Mouse (Mus musculus) forebrain, embryonic 12.5 days (tissue): ENCODE data around the gene Wdfy3. TPM values are rescaled to one million over a fixed set of nuclear protein-coding genes. Genes with fewer than 3 reads are reported as not detected.
"Not testable (repeated sequence)": the region's sequence is repeated elsewhere in the genome, so short reads cannot be mapped to it uniquely, and the experiment has no call there.

Source experiments
- ATAC-seq: fragments of 200-750 bp; cut with Nextera tagmentation; 2 replicates; pipeline ENCODE4 v1.8.0; 2017; ENCODE audit warnings: moderate TSS enrichment; ENCODE audit not compliant: low FRiP score
- H3K27ac ChIP-seq: fragments of 300-500 bp; sonication (generic); 2 replicates; pipeline ENCODE4 v1.5.1; 2016; ENCODE audit warnings: mild to moderate bottlenecking
- H3K27me3 ChIP-seq: fragments of 300-500 bp; sonication (generic); 2 replicates; pipeline ENCODE4 v1.6.1; 2016; ENCODE audit warnings: mild to moderate bottlenecking
- H3K36me3 ChIP-seq: fragments of 300-500 bp; sonication (generic); replicated peaks from 2 replicates; pipeline ENCODE4 v1.6.1; 2016; ENCODE audit warnings: mild to moderate bottlenecking
- H3K4me1 ChIP-seq: fragments of 300-500 bp; sonication (generic); 2 replicates; pipeline ENCODE4 v1.6.1; 2016
- H3K4me2 ChIP-seq: fragments of 300-500 bp; sonication (generic); 2 replicates; pipeline ENCODE4 v1.6.1; 2016; ENCODE audit warnings: mild to moderate bottlenecking, moderate library complexity
- H3K4me3 ChIP-seq: fragments of 300-500 bp; sonication (generic); replicated peaks from 2 replicates; pipeline ENCODE4 v1.5.1; 2016; ENCODE audit warnings: mild to moderate bottlenecking
- H3K9ac ChIP-seq: fragments of 300-500 bp; sonication (generic); 2 replicates; pipeline ENCODE4 v1.6.1; 2016; ENCODE audit warnings: mild to moderate bottlenecking
- H3K9me3 ChIP-seq: fragments of 300-500 bp; sonication (generic); 2 replicates; pipeline ENCODE4 v1.6.1; 2016
- WGBS: fragments of 180-500 bp; shearing (Covaris S2); methylation state at CpG from one replicate; pipeline ENCODE4 v1.1.7; 2016; 5-methylcytosine and 5-hydroxymethylcytosine counted together
- polyA plus RNA-seq: library from polyadenylated mRNA; unstranded; fragments of >200 nt; fragmentation: Nextera tagmentation; extraction: Ambion mirVana; gene quantifications from 2 replicates; pipeline ENCODE4 v1.2.1, GENCODE M21; 2016

The Wdfy3 gene
- polyA plus RNA-seq, 1 experiment from 2014 or later = 29.7 TPM

- Histone ChIP-seq H3K27me3 (no peaks in the 10 kb centered on the region), H3K4me1 (peaks cover 13% of the 10 kb centered on the region), H3K4me3 (no peak overlapping the region), H3K9ac (no peak overlapping the region), H3K27ac (no peak overlapping the region), H3K9me3 (no peaks in the 10 kb centered on the region), H3K36me3 (0 out of 2 replicates have a peak, but pooled peaks cover 3% of the 10 kb centered on the region), H3K4me2 (no peak overlapping the region)
- WGBS = 92% methylated on average over 7 of the region's 7 CpGs
- no peak for ATAC-seq
Observed at GRCm38 (mm10) chr5:101992969-101993670, 76.6 kb downstream of the Wdfy3 start.

- H3K9ac ChIP-seq = no peak overlapping the region
- H3K36me3 ChIP-seq = 0 out of 2 replicates have a peak, but pooled peaks cover 3% of the 10 kb centered on the region
- ATAC-seq = no peak
- no peaks in the 10 kb centered on the region for H3K27me3 ChIP-seq
- no peak overlapping the region for H3K4me2 ChIP-seq
- no peak overlapping the region for H3K27ac ChIP-seq
- H3K4me1 ChIP-seq = peaks cover 13% of the 10 kb centered on the region
- H3K9me3 ChIP-seq = no peaks in the 10 kb centered on the region
- no peak overlapping the region for H3K4me3 ChIP-seq
- 90% methylated on average over 7 of the region's 7 CpGs for WGBS
Observed at GRCm38 (mm10) chr5:101990298-101990845, 79.3 kb downstream of the Wdfy3 start.

- Histone ChIP-seq H3K9me3 (no peaks in the 10 kb centered on the region), H3K36me3 (0 out of 2 replicates have a peak, but pooled peaks cover 3% of the 10 kb centered on the region), H3K4me3 (no peak overlapping the region), H3K27ac (no peak overlapping the region), H3K9ac (no peak overlapping the region), H3K27me3 (no peaks in the 10 kb centered on the region), H3K4me2 (no peak overlapping the region), H3K4me1 (peaks cover 7% of the 10 kb centered on the region; the same call in 1 of the 2 replicates)
- WGBS = 94% methylated on average over 10 of the region's 10 CpGs
- ATAC-seq = no peak
Observed at GRCm38 (mm10) chr5:101988476-101988875, 81.2 kb downstream of the Wdfy3 start.

GRCm38 (mm10) chr5:101986694-101987093 is 83.0 kb downstream of the Wdfy3 start:
- Histone ChIP-seq H3K4me2 (no peak overlapping the region), H3K4me1 (peaks cover 9% of the 10 kb centered on the region), H3K9me3 (no peaks in the 10 kb centered on the region), H3K27me3 (no peaks in the 10 kb centered on the region), H3K9ac (no peak overlapping the region), H3K36me3 (no peaks in the 10 kb centered on the region), H3K27ac (no peak overlapping the region), H3K4me3 (no peak overlapping the region)
- 77% methylated on average over 3 of the region's 3 CpGs for WGBS
- ATAC-seq = no peak

GRCm38 (mm10) chr5:101982239-101982638 is 87.5 kb downstream of the Wdfy3 start:
- ATAC-seq = no peak
- H3K4me1 ChIP-seq = peaks cover 9% of the 10 kb centered on the region
- no peak overlapping the region for H3K9ac ChIP-seq
- H3K9me3 ChIP-seq = no peaks in the 10 kb centered on the region
- no peak overlapping the region for H3K4me3 ChIP-seq
- H3K4me2 ChIP-seq = no peak overlapping the region
- H3K27ac ChIP-seq = peak overlapping the region; percentile 36; the same call in 1 of the 2 replicates
- H3K36me3 ChIP-seq = peaks cover 29% of the 10 kb centered on the region
- no peaks in the 10 kb centered on the region for H3K27me3 ChIP-seq
- WGBS = 80% methylated on average over 5 of the region's 5 CpGs

GRCm38 (mm10) chr5:101979594-101979993 is 90.1 kb downstream of the Wdfy3 start:
- Histone ChIP-seq H3K27ac (no peak overlapping the region), H3K4me1 (peaks cover 9% of the 10 kb centered on the region), H3K36me3 (peaks cover 29% of the 10 kb centered on the region), H3K9ac (no peak overlapping the region), H3K4me2 (no peak overlapping the region), H3K9me3 (no peaks in the 10 kb centered on the region), H3K27me3 (no peaks in the 10 kb centered on the region), H3K4me3 (no peak overlapping the region)
- no peak for ATAC-seq
- 90% methylated on average over 6 of the region's 6 CpGs for WGBS

- not testable (repeated sequence) for H3K36me3 ChIP-seq, H3K9ac ChIP-seq, H3K4me3 ChIP-seq, H3K27ac ChIP-seq, H3K9me3 ChIP-seq, ATAC-seq, H3K4me1 ChIP-seq, H3K27me3 ChIP-seq, H3K4me2 ChIP-seq
- WGBS = 86% methylated on average over 4 of the region's 4 CpGs
Observed at GRCm38 (mm10) chr5:101972594-101972993, 97.1 kb downstream of the Wdfy3 start.

- H3K9me3 ChIP-seq = no peaks in the 10 kb centered on the region
- ATAC-seq = no peak
- no peaks in the 10 kb centered on the region for H3K4me1 ChIP-seq
- no peak overlapping the region for H3K4me3 ChIP-seq
- H3K27ac ChIP-seq = no peak overlapping the region
- H3K4me2 ChIP-seq = no peak overlapping the region
- H3K27me3 ChIP-seq = no peaks in the 10 kb centered on the region
- peaks cover 13% of the 10 kb centered on the region for H3K36me3 ChIP-seq
- no peak overlapping the region for H3K9ac ChIP-seq
- WGBS = 79% methylated on average over 12 of the region's 12 CpGs
Observed at GRCm38 (mm10) chr5:101968153-101968851, 101.4 kb downstream of the Wdfy3 start.

- H3K9me3 ChIP-seq = no peaks in the 10 kb centered on the region
- peaks cover 13% of the 10 kb centered on the region for H3K36me3 ChIP-seq
- H3K27ac ChIP-seq = 0 out of 2 replicates have a peak overlapping the region, but pooled peaks have one; percentile 31
- H3K9ac ChIP-seq = no peak overlapping the region
- no peaks in the 10 kb centered on the region for H3K27me3 ChIP-seq
- no peaks in the 10 kb centered on the region for H3K4me1 ChIP-seq
- no peak for ATAC-seq
- WGBS = 82% methylated on average over 2 of the region's 2 CpGs
- H3K4me3 ChIP-seq = no peak overlapping the region
- H3K4me2 ChIP-seq = no peak overlapping the region
Observed at GRCm38 (mm10) chr5:101967832-101968152, 101.9 kb downstream of the Wdfy3 start.

- 78% methylated on average over 4 of the region's 4 CpGs for WGBS
Observed at GRCm38 (mm10) chr5:101962824-101963223, 106.9 kb downstream of the Wdfy3 start.

GRCm38 (mm10) chr5:101959369-101959768 is 110.4 kb downstream of the Wdfy3 start:
- Histone ChIP-seq H3K4me1 (no peaks in the 10 kb centered on the region), H3K9ac (no peak overlapping the region), H3K4me2 (no peak overlapping the region), H3K36me3 (peaks cover 47% of the 10 kb centered on the region), H3K4me3 (no peak overlapping the region), H3K27me3 (no peaks in the 10 kb centered on the region), H3K27ac (no peak overlapping the region), H3K9me3 (no peaks in the 10 kb centered on the region)
- no peak for ATAC-seq
- WGBS = 96% methylated on average over 13 of the region's 13 CpGs

More at GRCm38 (mm10) chr5:101962824-101963223, 106.9 kb downstream of the Wdfy3 start:
- no peaks in the 10 kb centered on the region for H3K9me3 ChIP-seq
- no peak overlapping the region for H3K27ac ChIP-seq
- no peak overlapping the region for H3K4me2 ChIP-seq
- H3K36me3 ChIP-seq = peaks cover 30% of the 10 kb centered on the region
- H3K4me1 ChIP-seq = no peaks in the 10 kb centered on the region
- no peak overlapping the region for H3K4me3 ChIP-seq
- H3K9ac ChIP-seq = no peak overlapping the region
- no peaks in the 10 kb centered on the region for H3K27me3 ChIP-seq
- ATAC-seq = no peak

- Histone ChIP-seq H3K4me1 (no peaks in the 10 kb centered on the region), H3K9me3 (no peaks in the 10 kb centered on the region), H3K27ac (no peak overlapping the region), H3K4me2 (no peak overlapping the region), H3K36me3 (peaks cover 47% of the 10 kb centered on the region), H3K9ac (no peak overlapping the region), H3K4me3 (no peak overlapping the region), H3K27me3 (no peaks in the 10 kb centered on the region)
- no peak for ATAC-seq
- WGBS = 88% methylated on average over 4 of the region's 4 CpGs
Observed at GRCm38 (mm10) chr5:101958941-101959340, 110.8 kb downstream of the Wdfy3 start.
